Mouse (Mus musculus): ENCODE measurements around the gene Myef2. TPM values are rescaled to one million over a fixed set of nuclear protein-coding genes. Genes with fewer than 3 reads are reported as not detected.

Myef2 gene
- polyA plus RNA-seq (2021) = 134 TPM

DNA sequence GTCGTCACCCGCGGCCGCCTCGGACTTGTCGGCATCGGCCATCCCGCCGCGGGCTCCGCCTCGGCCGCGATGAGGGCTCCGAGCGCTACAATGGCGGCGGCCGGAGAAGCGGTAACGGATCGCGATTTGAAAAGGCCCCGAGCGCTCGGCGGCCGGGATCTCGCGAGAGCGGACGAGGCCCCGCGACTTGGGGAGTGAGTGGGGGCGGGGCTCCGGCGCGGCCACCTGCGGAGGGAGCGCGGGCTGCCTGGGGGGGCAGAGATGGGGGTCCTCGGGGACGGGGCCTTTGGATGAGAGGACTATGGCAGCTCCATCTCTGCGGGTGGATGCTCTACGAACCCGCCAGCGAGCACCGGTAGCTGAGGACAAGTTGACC is at the start of gene Myef2:
Myef2 (minus strand) TSS at position 185 of the 376 bp plus-strand sequence.
- CTCF ChIA-PET = no interaction called here
- DNase-seq (ENCODE audit: low read depth, low spot score) (no peak), ATAC-seq (peak; percentile 90)
- TF ChIP-seq CTCF (IDR thresholded peaks at IDR 0.05) = no peak
- no peaks in the 10 kb centered on the region for H3K27me3 ChIP-seq
- POLR2A ChIA-PET = no interaction called here
- in situ Hi-C loops (cut with MboI; ENCODE audit: low pct_unique_long_range_greater_than_20kb) = loop anchor here (25.0 kb wide), 1 partner anchor 489 kb away; no protein-coding TSS in a partner anchor

DNA sequence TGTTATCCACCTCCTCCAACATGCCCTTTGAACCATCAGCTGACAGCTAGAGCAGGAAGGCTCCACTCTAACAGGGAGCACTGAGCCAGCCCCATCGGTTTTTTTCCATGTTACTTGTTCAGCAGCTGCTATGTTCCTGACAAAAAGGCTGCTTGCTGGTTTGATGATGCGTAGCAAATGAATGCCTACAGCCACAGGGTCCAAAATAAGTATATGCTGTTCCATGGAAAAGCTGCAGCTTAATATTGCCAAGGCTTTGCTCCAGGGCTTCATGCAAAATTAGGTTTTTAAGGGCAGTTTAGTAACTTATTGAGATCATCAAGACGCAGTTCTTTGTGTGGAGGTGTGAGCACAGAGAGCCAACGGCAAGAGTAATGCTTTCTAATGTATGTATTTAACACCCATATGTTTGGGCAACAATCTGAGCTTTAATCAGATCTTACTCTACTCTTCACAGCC is 38.6 kb upstream of the Myef2 start:
- no peak for TF ChIP-seq CTCF (IDR thresholded peaks at IDR 0.05)
- POLR2A ChIA-PET = no interaction called here
- in situ Hi-C loops (cut with MboI; ENCODE audit: low pct_unique_long_range_greater_than_20kb) = no loop called here
- no peak for ATAC-seq
- peaks cover 18% of the 10 kb centered on the region for H3K27me3 ChIP-seq
- DNase-seq (ENCODE audit: low read depth, low spot score) = no peak
- CTCF ChIA-PET = interaction anchor here (1.4 kb wide), 1 partner anchor 12 kb away, joined by 4 read pairs; no protein-coding TSS in a partner anchor

DNA sequence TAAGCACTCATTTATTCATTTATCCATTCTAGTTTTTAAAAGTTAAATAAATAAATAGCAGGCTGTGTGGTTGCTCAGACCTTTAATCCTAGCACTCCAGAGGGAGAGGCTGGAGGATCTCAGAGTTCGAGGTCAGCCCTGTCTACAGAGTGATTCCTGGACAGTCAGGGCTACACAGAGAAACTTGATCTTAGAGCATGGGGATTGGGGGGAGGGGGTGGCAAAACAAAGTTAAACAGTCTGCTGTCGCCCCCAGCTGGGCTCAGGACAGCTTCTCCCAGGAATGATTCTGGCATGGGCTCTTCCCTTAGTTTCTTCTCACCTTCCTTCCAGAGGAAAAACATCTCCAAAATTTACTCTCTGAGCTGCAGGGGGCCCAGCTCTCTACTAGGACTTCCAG is 32.0 kb upstream of the Myef2 start:
- in situ Hi-C loops (cut with MboI; ENCODE audit: low pct_unique_long_range_greater_than_20kb) = no loop called here
- peaks cover 31% of the 10 kb centered on the region for H3K27me3 ChIP-seq
- ATAC-seq = no peak
- peak; percentile 25 for TF ChIP-seq CTCF (IDR thresholded peaks at IDR 0.05)
- CTCF ChIA-PET = interaction anchor here (0.9 kb wide), 1 partner anchor 1053 kb away, joined by 3 read pairs; no protein-coding TSS in a partner anchor
- DNase-seq (ENCODE audit: low read depth, low spot score) = no peak
- POLR2A ChIA-PET = no interaction called here

DNA sequence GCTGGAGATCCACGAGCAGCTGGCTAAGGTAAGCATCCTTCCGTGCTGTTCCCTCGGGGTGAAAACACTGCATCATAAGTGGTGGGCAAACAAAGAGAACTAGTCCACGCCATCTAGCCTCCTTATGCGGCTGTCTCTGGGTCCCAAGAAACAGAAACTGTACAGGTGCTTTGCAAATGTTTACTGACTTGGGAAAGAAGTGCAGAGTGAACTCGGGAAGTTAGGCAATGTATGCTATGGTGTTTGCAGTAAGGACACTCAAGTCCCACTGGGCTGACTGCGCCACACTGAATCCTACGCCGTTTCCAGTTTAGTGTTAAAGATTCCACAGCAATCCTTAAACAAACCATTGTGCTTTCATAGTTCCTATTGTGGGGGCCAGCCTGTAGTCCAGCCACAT is 30.8 kb upstream of the Myef2 start:
- peaks cover 28% of the 10 kb centered on the region for H3K27me3 ChIP-seq
- no peak for TF ChIP-seq CTCF (IDR thresholded peaks at IDR 0.05)
- in situ Hi-C loops (cut with MboI; ENCODE audit: low pct_unique_long_range_greater_than_20kb) = no loop called here
- DNase-seq (ENCODE audit: low read depth, low spot score) (no peak), ATAC-seq (no peak)
- ChIA-PET CTCF (no interaction called here), POLR2A (no interaction called here)

DNA sequence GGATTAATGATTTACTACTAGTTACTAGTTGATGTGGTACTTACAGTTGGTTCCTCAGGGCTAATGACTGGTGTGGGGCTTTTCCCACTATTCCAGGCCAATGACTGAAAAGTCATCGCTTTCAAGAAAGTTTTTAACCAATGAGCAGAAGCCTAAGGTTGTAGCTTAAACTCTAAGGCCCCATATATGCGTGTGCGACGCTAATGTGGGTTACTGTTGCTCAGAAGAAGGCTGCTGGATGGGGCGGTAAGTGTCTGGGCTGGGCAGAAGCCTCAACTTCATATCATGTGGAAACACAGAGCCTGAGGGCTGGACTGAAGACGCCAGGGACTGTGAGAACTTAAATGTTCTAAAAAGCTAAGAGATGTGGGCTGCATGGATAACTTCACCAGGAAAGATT is 28.9 kb upstream of the Myef2 start, which contains the start of gene Slc12a1:
Slc12a1 (plus strand) TSS at position 118 of the 400 bp plus-strand sequence.
- DNase-seq (ENCODE audit: low read depth, low spot score) = no peak
- POLR2A ChIA-PET = interaction anchor here (0.8 kb wide), 1 partner anchor 101 kb away, joined by 3 read pairs; no protein-coding TSS in a partner anchor
- CTCF ChIA-PET = no interaction called here
- in situ Hi-C loops (cut with MboI; ENCODE audit: low pct_unique_long_range_greater_than_20kb) = no loop called here
- H3K27me3 ChIP-seq = peaks cover 31% of the 10 kb centered on the region
- no peak for TF ChIP-seq CTCF (IDR thresholded peaks at IDR 0.05)
- ATAC-seq = no peak

DNA sequence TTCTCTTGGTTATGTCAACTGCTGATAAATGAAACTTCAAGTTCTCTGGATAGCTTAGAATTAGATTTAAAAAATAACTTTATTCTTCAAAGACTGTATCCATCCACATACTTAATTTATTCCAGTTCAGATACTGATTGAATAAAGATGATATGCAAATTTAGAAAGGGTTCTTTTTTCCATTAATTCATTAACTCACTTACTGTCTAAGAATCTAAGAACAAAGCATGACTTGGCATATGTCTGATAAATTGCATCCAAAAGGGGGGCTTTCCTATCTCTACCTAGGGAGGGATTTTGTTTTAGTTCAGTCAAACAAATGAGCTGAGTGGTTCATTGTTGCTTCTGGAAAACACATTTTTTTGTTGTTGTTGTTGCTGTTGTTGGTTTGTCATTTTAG is 18.9 kb upstream of the Myef2 start:
- in situ Hi-C loops (cut with MboI; ENCODE audit: low pct_unique_long_range_greater_than_20kb) = no loop called here
- no peak for TF ChIP-seq CTCF (IDR thresholded peaks at IDR 0.05)
- peaks cover 62% of the 10 kb centered on the region for H3K27me3 ChIP-seq
- CTCF ChIA-PET = no interaction called here
- ATAC-seq = no peak
- DNase-seq (ENCODE audit: low read depth, low spot score) = no peak
- POLR2A ChIA-PET = no interaction called here

DNA sequence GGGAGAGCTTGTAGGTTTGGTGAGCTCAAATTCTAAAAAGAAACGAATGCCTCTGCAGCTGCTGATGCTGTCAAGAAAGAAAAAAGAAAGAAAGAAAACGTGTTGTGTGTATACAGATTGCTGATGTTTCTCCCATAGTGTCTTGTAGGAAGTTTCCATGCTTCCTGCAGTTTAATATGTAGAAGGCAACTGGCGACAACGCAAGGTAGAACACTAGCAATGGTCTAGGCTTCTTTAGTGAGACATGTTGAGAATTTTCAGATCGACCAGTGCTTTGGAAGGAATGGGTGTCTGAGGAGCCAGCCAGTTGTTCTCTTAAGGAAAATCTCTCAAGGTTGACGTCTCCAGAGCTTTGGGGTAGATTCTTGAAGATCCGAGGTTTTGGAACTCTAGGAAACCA is 13.4 kb upstream of the Myef2 start:
- in situ Hi-C loops (cut with MboI; ENCODE audit: low pct_unique_long_range_greater_than_20kb) = no loop called here
- no peak for TF ChIP-seq CTCF (IDR thresholded peaks at IDR 0.05)
- DNase-seq (ENCODE audit: low read depth, low spot score) = no peak
- ChIA-PET POLR2A (no interaction called here), CTCF (interaction anchor here (0.9 to 1.7 kb wide), 2 partner anchors 12 to 32 kb away, joined by 3 to 5 read pairs; no protein-coding TSS in a partner anchor)
- H3K27me3 ChIP-seq = peaks cover 65% of the 10 kb centered on the region
- no peak for ATAC-seq

DNA sequence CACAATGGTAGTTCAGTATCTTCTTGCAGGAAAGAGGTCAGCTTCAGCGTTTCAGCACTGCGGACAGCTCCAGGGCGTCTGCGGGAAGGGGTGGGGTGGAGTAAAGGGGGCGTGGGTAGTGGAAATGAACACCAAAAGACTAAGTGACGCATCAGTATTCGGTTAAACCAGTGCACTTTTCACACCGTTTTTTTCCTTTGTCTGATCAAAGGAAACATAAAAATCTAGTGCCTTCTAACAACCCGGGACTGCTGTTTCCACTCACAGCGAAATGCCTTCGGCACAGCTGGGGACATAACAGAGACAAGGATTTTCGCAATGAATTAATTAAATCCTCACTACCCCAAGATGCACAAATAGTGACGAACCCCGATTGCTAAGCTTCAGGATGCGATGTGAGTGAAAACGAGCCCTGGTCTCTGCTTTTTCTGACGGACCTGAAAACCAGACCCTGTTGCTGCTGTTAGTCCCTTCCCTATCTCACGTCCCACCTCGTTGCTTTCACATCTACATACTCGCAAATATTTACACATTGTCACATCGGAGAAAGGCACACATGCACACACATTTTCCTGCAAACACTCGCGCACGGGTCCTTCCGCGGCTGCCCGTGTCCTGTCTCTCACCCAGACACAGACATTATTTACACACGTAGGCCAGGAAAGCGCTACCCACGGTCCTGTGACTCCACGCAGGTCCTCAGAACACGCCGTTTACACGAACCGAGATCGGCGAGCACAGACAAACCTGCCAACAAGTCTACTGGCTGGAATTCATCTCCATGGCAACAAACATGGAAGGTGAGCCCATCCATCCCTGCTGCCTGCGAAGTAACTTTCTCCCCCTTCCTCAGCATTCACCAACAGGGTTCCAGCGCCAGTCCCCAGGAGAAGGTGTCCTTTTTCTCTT is 12.7 kb upstream of the Myef2 start, which contains the start of gene Ctxn2:
Ctxn2 (plus strand) TSS at position 790 of the 909 bp plus-strand sequence.
- ChIA-PET CTCF (interaction anchor here (1.2 to 1.7 kb wide), 2 partner anchors 11 to 69 kb away, joined by 3 to 5 read pairs; no protein-coding TSS in a partner anchor), POLR2A (no interaction called here)
- H3K27me3 ChIP-seq = peaks cover 63% of the 10 kb centered on the region
- in situ Hi-C loops (cut with MboI; ENCODE audit: low pct_unique_long_range_greater_than_20kb) = no loop called here
- DNase-seq (ENCODE audit: low read depth, low spot score) = no peak
- no peak for TF ChIP-seq CTCF (IDR thresholded peaks at IDR 0.05)
- ATAC-seq = peak; percentile 84

DNA sequence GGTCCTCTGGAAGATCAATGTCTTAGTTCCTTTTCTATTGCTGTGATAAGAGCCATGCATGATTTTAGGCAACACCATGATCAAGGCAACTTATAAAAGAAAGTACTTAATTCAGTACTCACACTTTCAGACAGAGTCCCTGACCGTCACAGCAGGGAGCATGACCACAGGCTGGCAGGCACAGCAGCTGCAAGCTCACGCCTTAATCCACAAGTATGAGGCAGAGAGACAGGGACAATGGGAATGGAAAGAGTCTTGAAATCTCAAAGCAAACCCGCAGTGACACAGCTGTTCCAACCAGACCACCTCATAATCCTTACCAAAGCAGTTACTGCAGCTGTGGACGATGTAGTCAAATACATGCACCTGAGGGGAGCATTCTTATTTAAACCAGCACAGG is 10.7 kb upstream of the Myef2 start:
- in situ Hi-C loops (cut with MboI; ENCODE audit: low pct_unique_long_range_greater_than_20kb) = no loop called here
- DNase-seq (ENCODE audit: low read depth, low spot score) (no peak), ATAC-seq (no peak)
- peaks cover 42% of the 10 kb centered on the region for H3K27me3 ChIP-seq
- ChIA-PET CTCF (no interaction called here), POLR2A (no interaction called here)
- TF ChIP-seq CTCF (IDR thresholded peaks at IDR 0.05) = no peak

DNA sequence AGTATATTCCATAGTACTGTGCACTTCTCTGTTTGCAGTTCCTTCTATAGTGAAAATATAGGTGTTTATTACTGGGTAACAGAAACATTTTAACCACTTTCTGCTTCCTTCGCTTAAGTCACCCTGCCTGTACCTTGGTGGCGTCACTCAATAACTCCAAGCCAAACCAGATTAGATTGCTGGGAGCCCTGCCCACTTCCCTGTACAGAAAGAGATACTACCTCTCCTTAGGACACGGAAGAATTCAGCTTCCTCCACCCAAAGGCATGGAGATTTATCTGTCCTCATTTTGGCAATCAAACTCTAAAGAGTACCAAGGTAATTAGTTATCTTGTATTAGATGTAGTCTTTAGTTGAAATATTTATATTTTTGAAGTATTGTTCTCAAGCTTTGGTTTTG is 3.3 kb upstream of the Myef2 start:
- ChIA-PET CTCF (no interaction called here), POLR2A (no interaction called here)
- DNase-seq (ENCODE audit: low read depth, low spot score) = no peak
- TF ChIP-seq CTCF (IDR thresholded peaks at IDR 0.05) = no peak
- ATAC-seq = no peak
- peaks cover 4% of the 10 kb centered on the region for H3K27me3 ChIP-seq
- in situ Hi-C loops (cut with MboI; ENCODE audit: low pct_unique_long_range_greater_than_20kb) = no loop called here

DNA sequence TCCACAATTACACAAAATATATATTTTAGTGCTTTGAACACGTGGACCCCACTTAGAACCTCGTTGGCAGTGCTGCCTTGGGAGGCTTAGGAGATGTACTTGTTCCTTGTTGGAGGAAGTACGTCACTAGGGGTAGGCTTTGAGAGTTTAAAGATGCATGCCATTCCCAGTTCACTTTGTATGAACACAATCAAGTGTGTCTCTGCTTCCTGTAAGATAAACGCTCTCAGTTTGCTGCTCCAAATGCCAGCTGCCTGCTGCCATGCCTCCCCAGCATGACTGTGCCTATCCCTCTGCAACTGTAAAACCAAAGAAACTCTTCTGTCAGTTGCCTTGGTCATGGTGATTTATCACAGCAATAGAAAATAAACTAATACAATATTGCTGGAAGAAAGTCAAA is 2.4 kb upstream of the Myef2 start:
- DNase-seq (ENCODE audit: low read depth, low spot score) (no peak), ATAC-seq (no peak)
- CTCF ChIA-PET = no interaction called here
- TF ChIP-seq CTCF (IDR thresholded peaks at IDR 0.05) = no peak
- no peaks in the 10 kb centered on the region for H3K27me3 ChIP-seq
- in situ Hi-C loops (cut with MboI; ENCODE audit: low pct_unique_long_range_greater_than_20kb) = no loop called here
- POLR2A ChIA-PET = no interaction called here
